Mouse (Mus musculus) bone marrow, adult 2 months (tissue): ENCODE measurements around the gene Ino80d. TPM values are rescaled to one million over a fixed set of nuclear protein-coding genes. Genes with fewer than 3 reads are reported as not detected.

Source experiments
- H3K27ac ChIP-seq: fragments of 200-500 bp; 2 replicates; pipeline ENCODE4 v1.5.1; 2012; ENCODE audit warnings: low read depth, mild to moderate bottlenecking, control low read depth, inconsistent platforms, low read length; ENCODE audit not compliant: control insufficient read depth, poor library complexity, insufficient read depth
- H3K4me1 ChIP-seq: fragments of 200-500 bp; 2 replicates; pipeline ENCODE4 v1.6.1; 2011; ENCODE audit warnings: low read length; ENCODE audit not compliant: control insufficient read depth, insufficient read depth
- H3K4me3 ChIP-seq: fragments of 200-500 bp; replicated peaks from 2 replicates; pipeline ENCODE3; 2011; ENCODE audit warnings: mild to moderate bottlenecking, low read depth, low read length, control low read depth; ENCODE audit not compliant: control insufficient read depth
- CTCF ChIP-seq: fragments of 200-500 bp; IDR thresholded peaks from 2 replicates; pipeline ENCODE4 v1.5.1; 2011; ENCODE audit warnings: low read length, control low read depth; ENCODE audit not compliant: control insufficient read depth, insufficient read depth
- POLR2A ChIP-seq: fragments of 200-500 bp; IDR thresholded peaks from 2 replicates; pipeline ENCODE4 v1.6.1; 2011; ENCODE audit warnings: low read depth, mild to moderate bottlenecking, control low read depth, low read length, borderline replicate concordance; ENCODE audit not compliant: control insufficient read depth
- WGBS: fragments of 180-500 bp; shearing (Covaris S2); methylation state at CpG from one replicate; pipeline ENCODE4 v1.1.7; 2018; 5-methylcytosine and 5-hydroxymethylcytosine counted together
- polyA plus RNA-seq: library from polyadenylated mRNA; stranded (reverse); fragments of >200 nt; gene quantifications from 2 replicates; pipeline ENCODE4 v1.2.4, GENCODE M21; 2011; ENCODE audit warnings: low replicate concordance; ENCODE audit not compliant: missing spikeins, insufficient read depth, insufficient read length

Ino80d gene
- polyA plus RNA-seq, 1 experiment: 33.3 TPM

- Histone ChIP-seq H3K27ac (no peak overlapping the region), H3K4me1 (no peaks in the 10 kb centered on the region; the same call in 1 of the 2 replicates), H3K4me3 (no peak overlapping the region)
- TF ChIP-seq POLR2A (no peak), CTCF (no peak)
- 75% methylated on average over 3 of the region's 3 CpGs for WGBS
Measured at GRCm38 (mm10) chr1:63055386-63055785, 59.1 kb downstream of the Ino80d start.

- no peak overlapping the region for H3K27ac ChIP-seq
- H3K4me1 ChIP-seq: peaks cover 2% of the 10 kb centered on the region; the same call in 1 of the 2 replicates
- H3K4me3 ChIP-seq: no peak overlapping the region
- TF ChIP-seq CTCF (no peak), POLR2A (no peak)
- whole genome bisulfite sequencing: 85% methylated on average over 8 of the region's 8 CpGs
Measured at GRCm38 (mm10) chr1:63050866-63051265, 63.6 kb downstream of the Ino80d start.

GRCm38 (mm10) chr1:63049977-63050376 is 64.5 kb downstream of the Ino80d start:
- Histone ChIP-seq H3K27ac (no peak overlapping the region), H3K4me3 (no peak overlapping the region), H3K4me1 (peaks cover 2% of the 10 kb centered on the region; the same call in 1 of the 2 replicates)
- 49% methylated on average over 3 of the region's 3 CpGs for WGBS
- TF ChIP-seq POLR2A (no peak), CTCF (no peak)

- Histone ChIP-seq H3K4me3 (no peak overlapping the region), H3K4me1 (peaks cover 2% of the 10 kb centered on the region; the same call in 1 of the 2 replicates), H3K27ac (no peak overlapping the region)
- no peak for TF ChIP-seq POLR2A
- 52% methylated on average over 6 of the region's 6 CpGs for WGBS
Measured at GRCm38 (mm10) chr1:63047983-63048382, 66.5 kb downstream of the Ino80d start.

GRCm38 (mm10) chr1:63032929-63033328 is 81.5 kb downstream of the Ino80d start:
- Histone ChIP-seq H3K4me3 (no peak overlapping the region), H3K4me1 (no peaks in the 10 kb centered on the region), H3K27ac (no peak overlapping the region)
- TF ChIP-seq CTCF: no peak
- WGBS: 78% methylated on average over 3 of the region's 3 CpGs

GRCm38 (mm10) chr1:63019916-63020315 is 94.6 kb downstream of the Ino80d start:
- TF ChIP-seq POLR2A: no peak
- no peak for TF ChIP-seq CTCF
- Histone ChIP-seq H3K4me1 (no peaks in the 10 kb centered on the region), H3K4me3 (no peak overlapping the region), H3K27ac (no peak overlapping the region)
- WGBS: 51% methylated on average over 2 of the region's 2 CpGs

GRCm38 (mm10) chr1:63005013-63005646 is 109.3 kb downstream of the Ino80d start:
- WGBS: 65% methylated on average over 12 of the region's 12 CpGs
- Histone ChIP-seq H3K4me1 (no peaks in the 10 kb centered on the region), H3K27ac (no peak overlapping the region), H3K4me3 (no peak overlapping the region)
- TF ChIP-seq CTCF (no peak), POLR2A (no peak)

- no peak for TF ChIP-seq CTCF
- TF ChIP-seq POLR2A: no peak
- Histone ChIP-seq H3K4me3 (no peak overlapping the region), H3K4me1 (no peaks in the 10 kb centered on the region), H3K27ac (no peak overlapping the region)
- WGBS: 43% methylated on average over 3 of the region's 3 CpGs
Measured at GRCm38 (mm10) chr1:63001874-63002273, 112.6 kb downstream of the Ino80d start.

- no peak overlapping the region for H3K27ac ChIP-seq
- TF ChIP-seq POLR2A (no peak), CTCF (no peak)
- H3K4me1 ChIP-seq: no peaks in the 10 kb centered on the region
- WGBS: 64% methylated on average over 1 of the region's 1 CpGs
- H3K4me3 ChIP-seq: no peak overlapping the region
Measured at GRCm38 (mm10) chr1:62993348-62993747, 121.1 kb downstream of the Ino80d start.
